Mouse (Mus musculus) heart, adult 11 months (tissue): ENCODE measurements around the gene Golt1a.

ENCODE experiments used
- DNase-seq: peaks from one replicate; pipeline ENCODE4 v3.0.0; 2022

Golt1a gene

GRCm38 (mm10) chr1:133351762-133352161 is 42.2 kb downstream of the Golt1a start:
- no peak for DNase-seq

- DNase-seq = no peak
Observed at GRCm38 (mm10) chr1:133353371-133353809, 43.8 kb downstream of the Golt1a start.

GRCm38 (mm10) chr1:133355469-133355868 is 45.9 kb downstream of the Golt1a start:
- DNase-seq = no peak

- DNase-seq = no peak
Observed at GRCm38 (mm10) chr1:133355912-133356311, 46.3 kb downstream of the Golt1a start.

GRCm38 (mm10) chr1:133356330-133356729 is 46.7 kb downstream of the Golt1a start:
- DNase-seq = no peak

GRCm38 (mm10) chr1:133361006-133361405 is 51.4 kb downstream of the Golt1a start:
- no peak for DNase-seq

- DNase-seq = no peak
Observed at GRCm38 (mm10) chr1:133362103-133362502, 52.5 kb downstream of the Golt1a start.

GRCm38 (mm10) chr1:133363276-133364021 is 53.8 kb downstream of the Golt1a start, which contains the start of gene Etnk2:
TSS of gene Etnk2 (plus strand) at chr1:133363572.
- peak; percentile 98 for DNase-seq

- no peak for DNase-seq
Observed at GRCm38 (mm10) chr1:133364022-133364630, 54.5 kb downstream of the Golt1a start.

GRCm38 (mm10) chr1:133364890-133365289 is 55.3 kb downstream of the Golt1a start:
- no peak for DNase-seq

- no peak for DNase-seq
Observed at GRCm38 (mm10) chr1:133366951-133367605, 57.5 kb downstream of the Golt1a start.

- peak; percentile 94 for DNase-seq
Observed at GRCm38 (mm10) chr1:133367606-133368488, 58.2 kb downstream of the Golt1a start.

- DNase-seq = no peak
Observed at GRCm38 (mm10) chr1:133368644-133369043, 59.0 kb downstream of the Golt1a start.

GRCm38 (mm10) chr1:133370352-133370751 is 60.8 kb downstream of the Golt1a start:
- DNase-seq = no peak

GRCm38 (mm10) chr1:133371431-133371830 is 61.8 kb downstream of the Golt1a start:
- no peak for DNase-seq

- no peak for DNase-seq
Observed at GRCm38 (mm10) chr1:133372113-133372512, 62.5 kb downstream of the Golt1a start.
